Comparison of ENCODE assay signal across 17 mouse cellular contexts in the genomic region with DNA sequence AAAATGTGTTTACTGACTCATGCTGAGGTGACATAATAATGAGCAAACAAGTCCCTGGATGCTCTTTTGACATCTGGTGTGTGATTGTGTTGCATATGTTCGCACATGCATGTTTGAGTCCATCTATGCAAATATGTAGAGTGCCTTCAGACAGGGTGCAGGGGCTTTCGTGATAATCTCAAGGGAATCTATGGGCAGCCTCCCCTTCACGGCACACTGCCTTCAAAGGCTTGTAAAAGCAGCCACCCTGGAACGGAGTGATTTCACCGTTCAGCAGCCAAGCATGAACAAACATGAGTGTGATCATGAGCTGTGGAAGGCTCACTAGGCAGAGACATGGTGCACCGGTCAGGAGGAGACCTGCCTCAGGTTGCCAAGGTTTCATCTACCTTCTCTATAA. TPM values are rescaled to one million over a fixed set of nuclear protein-coding genes. Genes with fewer than 3 reads are reported as not detected.
DNase-seq lines count a peak whose midpoint lies in the region.
"Had no signal": no experiment of that assay in that cellular context is flagged by ENCODE, and none has a peak within 500 bp of the region (broad histone marks: within the 10 kb centered on the region; RNA-seq: fewer than 3 reads in every experiment).

No protein-coding gene starts in this region.

- no peaks in the 10 kb centered on the region for H3K36me3 ChIP-seq in heart, embryonic 10.5 days
- H3K36me3 ChIP-seq: heart, embryonic 15.5 days; neural tube, embryonic 12.5 days had no signal

- H3K27ac ChIP-seq in heart, embryonic 10.5 days, result no peak overlapping the region
- H3K27ac ChIP-seq: heart, embryonic 15.5 days; layer of hippocampus, adult 2 months; macrophage; neural tube, embryonic 12.5 days; stomach, postnatal 0 days had no signal

- no peaks in the 10 kb centered on the region for H3K9me3 ChIP-seq in heart, embryonic 10.5 days
- H3K9me3 ChIP-seq: heart, embryonic 15.5 days; neural tube, embryonic 12.5 days had no signal

- no peaks in the 10 kb centered on the region for H3K27me3 ChIP-seq in heart, embryonic 10.5 days (ENCODE audit: insufficient read depth, poor library complexity, severe bottlenecking)
- H3K27me3 ChIP-seq: heart, embryonic 15.5 days; neural tube, embryonic 12.5 days had no signal

- no peaks in the 10 kb centered on the region for H3K4me1 ChIP-seq in heart, embryonic 10.5 days
- H3K4me1 ChIP-seq: heart, embryonic 15.5 days; neural tube, embryonic 12.5 days had no signal

- peak; percentile 39 for DNase-seq in heart, adult 11 months
- no peak for DNase-seq in heart, embryonic 10.5 days (ENCODE audit: low spot score)
- peak; percentile 1 to 8 for DNase-seq in spleen, postnatal 36 days (ENCODE audit: low spot score in 2 of 2)
- no peak for DNase-seq in spleen, adult 12 weeks (ENCODE audit: low spot score)
- DNase-seq in kidney, postnatal 14 days, result peak; percentile 30
- DNase-seq in left cerebral cortex, adult 18-20 months (ENCODE audit: low spot score in 2 of 2), result no peak
- DNase-seq in gastrocnemius, adult 8-10 months (ENCODE audit: low spot score in 2 of 2), result no peak
- DNase-seq in c-Kit-positive CD71-positive TER-119-positive erythroid progenitor cells, embryonic 14.5 days (ENCODE audit: low spot score), result no peak
- DNase-seq: cerebellum, adult 9-10 months; lung, adult 18-20 months; spleen, adult 18-20 months; thymus, postnatal 25 days had no signal

- WGBS in heart, embryonic 10.5 days, result 80% methylated on average over 6 of the region's 6 CpGs

- H3K4me3 ChIP-seq in heart, embryonic 10.5 days, result no peak overlapping the region
- H3K4me3 ChIP-seq: heart, embryonic 15.5 days; layer of hippocampus, adult 2 months; neural tube, embryonic 12.5 days had no signal

RNA-seq across cellular contexts. Expression of gene Mbip, which starts 57.1 kb away (rescaled TPM):
- 26.5 and 34.9 TPM in 2 replicates for polyA plus RNA-seq in heart, embryonic 10.5 days (2016; fragmentation: Nextera tagmentation; extraction: Ambion mirVana)
- 10 to 100 TPM; 21.2 to 23.5 TPM for total RNA-seq in left cerebral cortex, adult 18-20 months (2021)
- 1 to 10 TPM; 4.3 to 5.0 (median 4.6) TPM for total RNA-seq in gastrocnemius, adult 8-10 months (2022)

Comparison
In these comparisons a context has a peak if more than half of its experiments do, and no peak if none do; other contexts are left out.
1. DNase-seq: peak in heart, adult 11 months (single experiment), spleen, postnatal 36 days (2 of 2) and kidney, postnatal 14 days (single experiment); none in heart, embryonic 10.5 days (single experiment), spleen, adult 12 weeks (single experiment), left cerebral cortex, adult 18-20 months (0 of 2), gastrocnemius, adult 8-10 months (0 of 2) and c-Kit-positive CD71-positive TER-119-positive erythroid progenitor cells, embryonic 14.5 days (single experiment).